Mouse (Mus musculus): ENCODE data around the gene Chst4. TPM values are rescaled to one million over a fixed set of nuclear protein-coding genes. Genes with fewer than 3 reads are reported as not detected.

Chst4 gene
- polyA plus RNA-seq, 1 experiment from 2014 or later: 1.5 TPM

Other genes starting within 250 kb of the Chst4 start
- gene Phlpp2, start 171.2 kb downstream of the Chst4 start, polyA plus RNA-seq (2015; fragmentation: Nextera tagmentation; extraction: Ambion mirVana): 2.8 and 3.7 TPM in 2 replicates
- 10.5 and 12.1 TPM in 2 replicates for gene Marveld3, start 77.5 kb downstream of the Chst4 start, polyA plus RNA-seq (2015; fragmentation: Nextera tagmentation; extraction: Ambion mirVana)
- not detected in 2 replicates for gene Tat, start 49.3 kb downstream of the Chst4 start, polyA plus RNA-seq (2015; fragmentation: Nextera tagmentation; extraction: Ambion mirVana)
- gene Zfp612, start 40.0 kb upstream of the Chst4 start, polyA plus RNA-seq (2015; fragmentation: Nextera tagmentation; extraction: Ambion mirVana): 7.0 and 7.6 TPM in 2 replicates
- gene Gm21964, start 61.5 kb upstream of the Chst4 start, polyA plus RNA-seq (2015; fragmentation: Nextera tagmentation; extraction: Ambion mirVana): not detected in 2 replicates
- not detected in 2 replicates for gene Gm17720, start 63.0 kb upstream of the Chst4 start, polyA plus RNA-seq (2015; fragmentation: Nextera tagmentation; extraction: Ambion mirVana)
- 0.18 and 0.32 TPM in 2 replicates for gene Calb2, start 128.5 kb upstream of the Chst4 start, polyA plus RNA-seq (2015; fragmentation: Nextera tagmentation; extraction: Ambion mirVana)
- 8.7 and 8.8 TPM in 2 replicates for gene Cmtr2, start 175.9 kb upstream of the Chst4 start, polyA plus RNA-seq (2015; fragmentation: Nextera tagmentation; extraction: Ambion mirVana)
- gene Hydin, start 227.2 kb upstream of the Chst4 start, polyA plus RNA-seq (2015; fragmentation: Nextera tagmentation; extraction: Ambion mirVana): 0.17 and 0.32 TPM in 2 replicates

Measured in stomach, embryonic 15.5 days (tissue).